Mouse (Mus musculus) intestine, postnatal 0 days (tissue): ENCODE data around the gene Recql5. TPM values are rescaled to one million over a fixed set of nuclear protein-coding genes. Genes with fewer than 3 reads are reported as not detected.

Source experiments
- ATAC-seq: fragments of 200-750 bp; cut with Nextera tagmentation; 2 replicates; pipeline ENCODE4 v1.8.0; 2017; ENCODE audit warnings: mild to moderate bottlenecking, moderate TSS enrichment, moderate library complexity
- H3K27ac ChIP-seq: fragments of 300-500 bp; sonication (generic); 2 replicates; pipeline ENCODE4 v1.5.1; 2014; ENCODE audit warnings: mild to moderate bottlenecking, low read depth, low read length, moderate library complexity
- H3K27me3 ChIP-seq: fragments of 300-500 bp; sonication (generic); replicated peaks from 2 replicates; pipeline ENCODE4 v1.6.1; 2014; ENCODE audit warnings: low read length, mixed read lengths; ENCODE audit not compliant: control insufficient read depth, insufficient read depth
- H3K36me3 ChIP-seq: fragments of 300-500 bp; sonication (generic); 2 replicates; pipeline ENCODE4 v1.6.1; 2014; ENCODE audit warnings: mild to moderate bottlenecking, moderate library complexity; ENCODE audit not compliant: control insufficient read depth, insufficient read depth
- H3K4me1 ChIP-seq: fragments of 300-500 bp; sonication (generic); replicated peaks from 2 replicates; pipeline ENCODE4 v1.6.1; 2014; ENCODE audit warnings: antibody characterized with exemption, low read length, mixed read lengths; ENCODE audit not compliant: control insufficient read depth, insufficient read depth
- H3K4me2 ChIP-seq: fragments of 300-500 bp; sonication (generic); replicated peaks from 2 replicates; pipeline ENCODE4 v1.6.1; 2014; ENCODE audit warnings: low read depth, mild to moderate bottlenecking, moderate library complexity
- H3K4me3 ChIP-seq: fragments of 300-500 bp; sonication (generic); 2 replicates; pipeline ENCODE4 v1.5.1; 2014; ENCODE audit warnings: low read depth, low read length
- H3K9ac ChIP-seq: fragments of 300-500 bp; sonication (generic); 2 replicates; pipeline ENCODE4 v1.6.1; 2014; ENCODE audit warnings: mild to moderate bottlenecking, low read depth, low read length
- H3K9me3 ChIP-seq: fragments of 300-500 bp; sonication (generic); 2 replicates; pipeline ENCODE4 v1.6.1; 2016; ENCODE audit warnings: mixed run types; ENCODE audit not compliant: control insufficient read depth
- CTCF ChIP-seq: sonication (generic); IDR thresholded peaks from 2 replicates; pipeline ENCODE4 v1.5.1; 2016; ENCODE audit warnings: low read depth, mild to moderate bottlenecking, control low read depth, antibody characterized with exemption, moderate library complexity
- WGBS: fragments of 180-500 bp; shearing (Covaris S2); extraction: QIAGEN DNeasy Blood & Tissue Kit; methylation state at CpG from one replicate; pipeline ENCODE4 v1.1.7; 2014; 5-methylcytosine and 5-hydroxymethylcytosine counted together
- polyA plus RNA-seq: library from polyadenylated mRNA; unstranded; fragments of >200 nt; fragmentation: Nextera tagmentation; extraction: Ambion mirVana; gene quantifications from 2 replicates; pipeline ENCODE4 v1.2.1, GENCODE M21; 2015

Gene Recql5
- polyA plus RNA-seq, 1 experiment from 2014 or later = 6.8 TPM

DNA sequence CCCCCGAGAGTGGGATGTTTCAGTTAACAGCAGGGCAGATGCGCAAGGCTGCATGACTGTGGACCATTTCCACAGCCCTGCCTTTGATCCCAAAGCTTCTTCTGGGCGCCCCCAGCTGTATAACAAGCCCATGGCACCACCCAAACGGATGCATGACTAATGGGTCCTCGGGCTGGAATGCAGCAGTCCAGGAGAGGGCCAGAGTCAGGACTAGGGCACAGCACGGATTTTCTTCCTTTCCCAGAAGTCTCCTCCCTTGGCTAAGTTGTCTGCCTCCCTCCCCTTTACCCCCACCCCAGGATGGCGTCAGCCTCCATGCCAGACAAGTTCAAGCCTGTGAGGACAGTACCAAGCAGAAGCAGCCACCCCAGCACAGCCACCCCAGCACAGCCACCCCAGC lies 24.7 kb upstream of the Recql5 start:
- peak overlapping the region; percentile 83; the same call in 1 of the 2 replicates for H3K27ac ChIP-seq
- H3K4me2 ChIP-seq = no peak overlapping the region
- ATAC-seq = no peak
- H3K4me1 ChIP-seq = peaks cover 8% of the 10 kb centered on the region; the same call in 1 of the 2 replicates
- TF ChIP-seq CTCF = no peak
- no peak overlapping the region for H3K9ac ChIP-seq
- H3K36me3 ChIP-seq = peaks cover 53% of the 10 kb centered on the region
- no peaks in the 10 kb centered on the region for H3K27me3 ChIP-seq
- H3K4me3 ChIP-seq = no peak overlapping the region
- WGBS = 78% methylated on average over 7 of the region's 7 CpGs
- H3K9me3 ChIP-seq = no peaks in the 10 kb centered on the region

DNA sequence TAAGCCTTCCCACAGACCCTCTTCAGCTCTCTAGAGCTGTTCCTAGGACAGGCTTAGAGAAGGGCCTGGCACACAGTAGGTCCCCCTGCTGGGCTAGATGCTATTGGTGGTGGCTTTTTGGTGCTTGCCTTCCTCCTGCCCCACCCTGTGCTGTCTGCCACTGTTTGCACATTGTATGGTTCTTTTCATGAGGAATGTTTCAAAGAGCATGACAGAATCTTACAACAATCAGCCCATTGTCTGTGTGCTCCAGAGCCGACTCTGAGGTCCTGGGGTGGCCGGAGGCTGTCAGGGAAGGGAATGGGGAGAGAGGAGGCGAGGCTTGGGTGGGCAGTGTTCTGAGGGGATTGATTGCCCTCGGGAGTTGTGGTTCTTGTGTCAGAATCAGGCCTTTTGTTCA lies 23.2 kb upstream of the Recql5 start:
- Histone ChIP-seq H3K9me3 (no peaks in the 10 kb centered on the region), H3K36me3 (peaks cover 53% of the 10 kb centered on the region), H3K27ac (peak overlapping the region; percentile 83), H3K9ac (no peak overlapping the region), H3K27me3 (no peaks in the 10 kb centered on the region), H3K4me1 (peaks cover 8% of the 10 kb centered on the region; the same call in 1 of the 2 replicates), H3K4me2 (no peak overlapping the region), H3K4me3 (no peak overlapping the region)
- 0 out of 2 replicates have a peak, but pooled peaks have one; percentile 19 for ATAC-seq
- no peak for TF ChIP-seq CTCF
- 37% methylated on average over 4 of the region's 4 CpGs for WGBS

DNA sequence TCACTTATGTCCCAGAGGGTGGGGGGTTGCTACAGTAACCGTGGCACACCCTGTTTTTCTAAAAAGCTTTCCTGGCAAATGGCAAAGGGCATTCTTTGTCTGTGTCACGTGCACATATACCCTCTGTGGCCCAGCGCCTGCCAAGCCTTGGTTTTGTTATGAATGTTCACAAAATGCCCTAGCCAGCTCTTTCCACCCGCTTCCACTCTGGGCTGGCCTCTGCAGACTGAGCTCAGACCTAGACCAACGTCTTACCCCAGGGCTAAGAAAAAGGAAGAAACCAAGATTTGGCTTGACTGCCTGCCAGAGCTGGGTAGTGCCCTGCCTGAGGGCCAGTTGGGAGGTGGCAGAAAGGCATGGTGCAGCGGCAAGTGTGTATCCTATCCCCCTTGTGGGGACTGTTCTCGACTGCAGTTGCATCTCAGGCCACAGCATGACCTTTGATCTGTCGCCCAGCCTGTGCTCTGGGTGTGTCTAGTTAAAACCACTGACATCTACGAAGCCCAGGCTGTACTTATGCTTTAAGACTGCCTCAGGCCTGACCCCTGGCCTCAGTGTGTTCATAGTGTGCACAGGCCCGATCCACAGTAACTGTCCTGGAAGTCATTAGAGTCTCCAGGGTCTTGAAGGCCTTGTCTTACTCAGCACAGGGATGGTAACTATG lies 22.1 kb upstream of the Recql5 start:
- no peak overlapping the region for H3K9ac ChIP-seq

DNA sequence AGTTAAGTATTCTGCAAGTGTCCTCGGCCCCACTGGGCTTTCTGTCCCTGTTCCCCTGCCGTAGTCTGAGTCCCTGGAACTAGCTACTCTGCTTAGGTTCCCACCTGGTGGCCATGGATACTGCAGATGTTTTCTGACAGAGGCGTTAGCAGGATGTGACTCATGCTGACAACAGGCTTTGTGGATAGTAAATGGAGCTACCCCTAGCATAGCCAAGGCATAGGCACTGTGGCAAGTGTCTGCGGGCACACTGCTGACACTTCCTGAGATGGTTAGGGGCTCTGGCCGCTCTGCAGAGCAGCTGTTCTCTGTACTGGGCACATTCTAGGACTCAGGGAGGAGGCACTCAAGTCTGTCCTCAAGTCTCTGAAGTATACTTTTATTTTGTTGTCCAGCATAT lies 21.4 kb upstream of the Recql5 start:
- H3K9me3 ChIP-seq = no peaks in the 10 kb centered on the region
- H3K27me3 ChIP-seq = no peaks in the 10 kb centered on the region
- peak; percentile 33 for TF ChIP-seq CTCF
- H3K9ac ChIP-seq = no peak overlapping the region
- peaks cover 8% of the 10 kb centered on the region; the same call in 1 of the 2 replicates for H3K4me1 ChIP-seq
- ATAC-seq = peak; percentile 66
- 60% methylated on average over 5 of the region's 5 CpGs for WGBS
- H3K4me2 ChIP-seq = 0 out of 2 replicates have a peak overlapping the region, but pooled peaks have one; percentile 14
- peak overlapping the region; percentile 83 for H3K27ac ChIP-seq
- H3K36me3 ChIP-seq = peaks cover 52% of the 10 kb centered on the region
- H3K4me3 ChIP-seq = no peak overlapping the region

More for the DNA sequence above, 22.1 kb upstream of the Recql5 start:
- Histone ChIP-seq H3K9me3 (no peaks in the 10 kb centered on the region), H3K4me3 (no peak overlapping the region), H3K36me3 (peaks cover 51% of the 10 kb centered on the region), H3K27me3 (no peaks in the 10 kb centered on the region), H3K27ac (peak overlapping the region; percentile 83), H3K4me2 (0 out of 2 replicates have a peak overlapping the region, but pooled peaks have one; percentile 14), H3K4me1 (peaks cover 8% of the 10 kb centered on the region; the same call in 1 of the 2 replicates)
- WGBS = 32% methylated on average over 10 of the region's 10 CpGs
- ATAC-seq = peak; percentile 79
- TF ChIP-seq CTCF = peak; percentile 48

DNA sequence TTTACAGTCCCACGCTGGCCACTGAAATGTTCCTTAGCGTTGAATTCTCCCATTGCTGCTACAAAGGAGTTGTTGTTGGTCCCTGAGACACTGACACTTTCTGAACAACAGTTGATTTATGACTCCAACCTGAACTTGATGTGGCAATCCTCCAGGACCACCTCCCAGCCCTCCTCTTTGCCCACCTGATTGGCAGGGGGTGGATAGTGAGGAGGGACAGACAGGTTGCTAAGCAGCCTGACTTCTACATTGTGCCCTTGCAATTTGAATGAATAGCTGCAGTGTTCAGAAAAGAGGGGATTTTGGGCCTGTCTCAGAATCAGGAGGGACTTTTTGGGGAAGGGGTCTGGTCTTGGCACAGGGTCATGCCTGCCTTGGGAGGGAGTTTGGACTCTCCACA lies 17.4 kb upstream of the Recql5 start:
- WGBS = 87% methylated on average over 2 of the region's 2 CpGs
- TF ChIP-seq CTCF = no peak
- no peak overlapping the region for H3K27ac ChIP-seq
- H3K9me3 ChIP-seq = no peaks in the 10 kb centered on the region
- H3K4me2 ChIP-seq = no peak overlapping the region
- H3K4me3 ChIP-seq = no peak overlapping the region
- H3K27me3 ChIP-seq = no peaks in the 10 kb centered on the region
- peaks cover 8% of the 10 kb centered on the region; the same call in 1 of the 2 replicates for H3K4me1 ChIP-seq
- peaks cover 57% of the 10 kb centered on the region for H3K36me3 ChIP-seq
- no peak for ATAC-seq
- H3K9ac ChIP-seq = no peak overlapping the region

DNA sequence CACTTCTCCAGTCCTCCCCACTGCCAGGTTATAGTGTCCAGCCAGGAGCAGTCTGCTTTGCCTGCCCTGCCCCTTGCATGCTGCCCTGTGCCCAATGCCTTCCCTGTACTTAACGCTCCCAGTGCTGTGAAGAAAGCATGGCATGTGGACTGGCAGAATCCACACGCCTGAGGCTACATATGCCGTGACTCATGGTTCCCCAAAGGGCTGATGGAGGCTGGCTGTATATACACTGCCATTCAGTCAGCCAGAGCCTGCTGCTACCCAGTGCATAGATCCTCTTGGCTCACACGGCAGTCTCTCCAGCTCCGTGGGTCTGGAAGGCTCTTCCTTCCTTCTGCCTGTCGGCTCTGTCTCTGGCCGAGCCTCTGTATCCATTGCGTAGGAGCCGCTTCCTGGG lies 15.0 kb upstream of the Recql5 start:
- H3K27ac ChIP-seq = no peak overlapping the region
- H3K4me1 ChIP-seq = no peaks in the 10 kb centered on the region
- ATAC-seq = no peak
- no peaks in the 10 kb centered on the region for H3K9me3 ChIP-seq
- no peak overlapping the region for H3K9ac ChIP-seq
- H3K36me3 ChIP-seq = peaks cover 67% of the 10 kb centered on the region
- H3K4me3 ChIP-seq = no peak overlapping the region
- 89% methylated on average over 9 of the region's 9 CpGs for WGBS
- no peak overlapping the region for H3K4me2 ChIP-seq
- H3K27me3 ChIP-seq = no peaks in the 10 kb centered on the region
- TF ChIP-seq CTCF = no peak
